Mouse (Mus musculus) midbrain, postnatal 0 days (tissue): ENCODE measurements around the gene Rps18. TPM values are rescaled to one million over a fixed set of nuclear protein-coding genes. Genes with fewer than 3 reads are reported as not detected.
"Not testable (repeated sequence)": the region's sequence is repeated elsewhere in the genome, so short reads cannot be mapped to it uniquely, and the experiment has no call there.

Source experiments
- ATAC-seq: fragments of 200-750 bp; cut with Nextera tagmentation; 2 replicates; pipeline ENCODE4 v1.8.0; 2017; ENCODE audit warnings: moderate number of reproducible peaks, mild to moderate bottlenecking, moderate TSS enrichment, moderate library complexity; ENCODE audit not compliant: low FRiP score
- DNase-seq: peaks from one replicate; pipeline ENCODE4 v3.0.0-alpha.2; 2015; ENCODE audit warnings: low spot score
- H3K27ac ChIP-seq: fragments of 300-500 bp; sonication (generic); 2 replicates; pipeline ENCODE4 v1.5.1; 2014; ENCODE audit warnings: low read depth, mild to moderate bottlenecking, low read length, mixed read lengths
- H3K27me3 ChIP-seq: fragments of 300-500 bp; sonication (generic); 2 replicates; pipeline ENCODE4 v1.6.1; 2014; ENCODE audit warnings: low read length, control low read depth, mixed read lengths; ENCODE audit not compliant: insufficient read depth
- H3K36me3 ChIP-seq: fragments of 300-500 bp; sonication (generic); 2 replicates; pipeline ENCODE4 v1.6.1; 2014; ENCODE audit warnings: low read length, control low read depth, mixed read lengths; ENCODE audit not compliant: insufficient read depth
- H3K4me1 ChIP-seq: fragments of 300-500 bp; sonication (generic); 2 replicates; pipeline ENCODE4 v1.6.1; 2014; ENCODE audit warnings: mild to moderate bottlenecking, control low read depth, antibody characterized with exemption, low read length, mixed read lengths; ENCODE audit not compliant: insufficient read depth
- H3K4me2 ChIP-seq: fragments of 300-500 bp; sonication (generic); 2 replicates; pipeline ENCODE4 v1.6.1; 2014; ENCODE audit warnings: low read depth, mild to moderate bottlenecking, low read length, mixed read lengths; ENCODE audit not compliant: poor library complexity, severe bottlenecking
- H3K4me3 ChIP-seq: fragments of 300-500 bp; sonication (generic); 2 replicates; pipeline ENCODE4 v1.5.1; 2014; ENCODE audit warnings: low read depth, mild to moderate bottlenecking, low read length, moderate library complexity
- H3K9ac ChIP-seq: fragments of 300-500 bp; sonication (generic); replicated peaks from 2 replicates; pipeline ENCODE4 v1.6.1; 2014; ENCODE audit warnings: mild to moderate bottlenecking, low read length, moderate library complexity, mixed read lengths; ENCODE audit not compliant: poor library complexity, severe bottlenecking
- H3K9me3 ChIP-seq: fragments of 300-500 bp; sonication (generic); 2 replicates; pipeline ENCODE4 v1.6.1; 2016; ENCODE audit warnings: low read length, control low read depth
- CTCF ChIP-seq: IDR thresholded peaks from 2 replicates; pipeline ENCODE4 v1.5.1; 2016; ENCODE audit warnings: antibody characterized with exemption, mild to moderate bottlenecking
- WGBS: fragments of 180-500 bp; shearing (Covaris S2); extraction: QIAGEN DNeasy Blood & Tissue Kit; methylation state at CpG from one replicate; pipeline ENCODE4 v1.1.7; 2014; 5-methylcytosine and 5-hydroxymethylcytosine counted together
- polyA plus RNA-seq: library from polyadenylated mRNA; unstranded; fragments of >200 nt; fragmentation: Nextera tagmentation; extraction: Ambion mirVana; gene quantifications from 2 replicates; pipeline ENCODE4 v1.2.1, GENCODE M21; 2015
- total RNA-seq: library from RNA; depleted of rRNA; stranded (reverse); fragments of >200 nt; gene quantifications from 2 replicates; pipeline ENCODE4 v1.2.3, GENCODE M21; 2014

Gene Rps18
- total and polyA plus RNA-seq, 2 experiments from 2014 or later, result 742 to 751 TPM

- Histone ChIP-seq H3K27me3 (no peaks in the 10 kb centered on the region), H3K9ac (peak overlapping the region; percentile 58; the same call in 1 of the 2 replicates), H3K27ac (no peak overlapping the region; the same call in 1 of the 2 replicates), H3K36me3 (peaks cover 27% of the 10 kb centered on the region), H3K9me3 (no peaks in the 10 kb centered on the region), H3K4me1 (peaks cover 5% of the 10 kb centered on the region; the same call in 1 of the 2 replicates), H3K4me3 (peak overlapping the region; percentile 52), H3K4me2 (peak overlapping the region; percentile 92)
- DNase-seq (no peak), ATAC-seq (no peak)
- TF ChIP-seq CTCF, result peak; percentile 46
- 56% methylated on average over 11 of the region's 11 CpGs for WGBS
Observed at GRCm38 (mm10) chr17:33910346-33911051, 45.3 kb downstream of the Rps18 start.

- peaks cover 27% of the 10 kb centered on the region for H3K36me3 ChIP-seq
- no peak for TF ChIP-seq CTCF
- DNase-seq (peak; percentile 21), ATAC-seq (peak; percentile 1)
- H3K9me3 ChIP-seq, result no peaks in the 10 kb centered on the region
- peak overlapping the region; percentile 92 for H3K4me2 ChIP-seq
- H3K27ac ChIP-seq, result peak overlapping the region; percentile 62
- under 1% methylated on average over 14 of the region's 14 CpGs for WGBS
- peak overlapping the region; percentile 58 for H3K9ac ChIP-seq
- H3K4me3 ChIP-seq, result peak overlapping the region; percentile 52
- H3K27me3 ChIP-seq, result no peaks in the 10 kb centered on the region
- peaks cover 5% of the 10 kb centered on the region; the same call in 1 of the 2 replicates for H3K4me1 ChIP-seq
Observed at GRCm38 (mm10) chr17:33909869-33910250, 45.9 kb downstream of the Rps18 start.

GRCm38 (mm10) chr17:33909077-33909868 lies 46.5 kb downstream of the Rps18 start, which contains the start of gene Daxx:
TSS of gene Daxx (plus strand) at chr17:33909414.
- peak within 1 kb of the TSS; percentile 93 for H3K27ac ChIP-seq
- peak within 1 kb of the TSS; percentile 80 for H3K9ac ChIP-seq
- no peaks in the 10 kb centered on the region for H3K9me3 ChIP-seq
- no peaks in the 10 kb centered on the region for H3K27me3 ChIP-seq
- ATAC-seq (peak; percentile 96), DNase-seq (peak; percentile 99)
- under 1% methylated on average over 66 of the region's 68 CpGs for whole genome bisulfite sequencing
- peak; percentile 6 for TF ChIP-seq CTCF
- peak within 1 kb of the TSS; percentile 52 for H3K4me3 ChIP-seq
- H3K36me3 ChIP-seq, result peaks cover 26% of the 10 kb centered on the region
- peak within 1 kb of the TSS; percentile 92 for H3K4me2 ChIP-seq
- H3K4me1 ChIP-seq, result peaks cover 5% of the 10 kb centered on the region; the same call in 1 of the 2 replicates

GRCm38 (mm10) chr17:33908331-33909076 lies 47.3 kb downstream of the Rps18 start:
- peak overlapping the region; percentile 52 for H3K4me3 ChIP-seq
- WGBS, result under 1% methylated on average over 42 of the region's 44 CpGs
- no peak for TF ChIP-seq CTCF
- DNase-seq (peak; percentile 63), ATAC-seq (peak; percentile 44)
- H3K9ac ChIP-seq, result peak overlapping the region; percentile 80
- no peaks in the 10 kb centered on the region for H3K27me3 ChIP-seq
- peaks cover 18% of the 10 kb centered on the region; the same call in 1 of the 2 replicates for H3K36me3 ChIP-seq
- H3K9me3 ChIP-seq, result no peaks in the 10 kb centered on the region
- H3K4me1 ChIP-seq, result peaks cover 5% of the 10 kb centered on the region; the same call in 1 of the 2 replicates
- H3K4me2 ChIP-seq, result peak overlapping the region; percentile 92
- H3K27ac ChIP-seq, result peak overlapping the region; percentile 93

- H3K9me3 ChIP-seq, H3K4me1 ChIP-seq, H3K27ac ChIP-seq, H3K9ac ChIP-seq, H3K4me2 ChIP-seq, ATAC-seq, H3K4me3 ChIP-seq, DNase-seq, H3K36me3 ChIP-seq, H3K27me3 ChIP-seq: not testable (repeated sequence)
- 36% methylated on average over 3 of the region's 4 CpGs for WGBS
Observed at GRCm38 (mm10) chr17:33904835-33905234, 51.0 kb downstream of the Rps18 start, which contains the start of gene Platr17. TSS of gene Platr17 (plus strand) at chr17:33905135.

- H3K36me3 ChIP-seq, H3K4me1 ChIP-seq, H3K4me2 ChIP-seq, H3K27ac ChIP-seq, H3K9ac ChIP-seq, H3K27me3 ChIP-seq, H3K9me3 ChIP-seq, ATAC-seq, H3K4me3 ChIP-seq, DNase-seq: not testable (repeated sequence)
- WGBS, result 67% methylated on average over 6 of the region's 6 CpGs
Observed at GRCm38 (mm10) chr17:33903911-33904651, 51.7 kb downstream of the Rps18 start.
